Mouse (Mus musculus) stomach, postnatal 0 days (tissue): ENCODE data around the gene P2ry12. TPM values are rescaled to one million over a fixed set of nuclear protein-coding genes. Genes with fewer than 3 reads are reported as not detected.

ENCODE experiments used
- ATAC-seq: fragments of 200-750 bp; cut with Nextera tagmentation; 2 replicates; pipeline ENCODE4 v1.8.0; 2017; ENCODE audit not compliant: low FRiP score, low TSS enrichment
- DNase-seq: peaks from one replicate; pipeline ENCODE4 v3.0.0-alpha.2; 2016; ENCODE audit warnings: low spot score
- H3K27ac ChIP-seq: fragments of 300-500 bp; sonication (generic); replicated peaks from 2 replicates; pipeline ENCODE4 v1.5.1; 2014; ENCODE audit warnings: mild to moderate bottlenecking, control low read depth
- H3K27me3 ChIP-seq: fragments of 300-500 bp; sonication (generic); 2 replicates; pipeline ENCODE4 v1.6.1; 2014; ENCODE audit warnings: low read length; ENCODE audit not compliant: control insufficient read depth, insufficient read depth
- H3K36me3 ChIP-seq: fragments of 300-500 bp; sonication (generic); 2 replicates; pipeline ENCODE4 v1.6.1; 2014; ENCODE audit warnings: low read length, mixed read lengths; ENCODE audit not compliant: control insufficient read depth, insufficient read depth
- H3K4me1 ChIP-seq: fragments of 300-500 bp; sonication (generic); replicated peaks from 2 replicates; pipeline ENCODE4 v1.6.1; 2014; ENCODE audit warnings: antibody characterized with exemption; ENCODE audit not compliant: control insufficient read depth, insufficient read depth
- H3K4me2 ChIP-seq: fragments of 300-500 bp; sonication (generic); replicated peaks from 2 replicates; pipeline ENCODE4 v1.6.1; 2014; ENCODE audit warnings: low read depth, mild to moderate bottlenecking, control low read depth, moderate library complexity
- H3K4me3 ChIP-seq: fragments of 300-500 bp; sonication (generic); 2 replicates; pipeline ENCODE4 v1.5.1; 2014; ENCODE audit warnings: low read depth, low read length, control low read depth
- H3K9ac ChIP-seq: fragments of 300-500 bp; sonication (generic); 2 replicates; pipeline ENCODE4 v1.6.1; 2014; ENCODE audit warnings: mild to moderate bottlenecking, low read length, control low read depth, mixed read lengths
- H3K9me3 ChIP-seq: fragments of 300-500 bp; sonication (generic); 2 replicates; pipeline ENCODE4 v1.6.1; 2016; ENCODE audit warnings: low read length; ENCODE audit not compliant: control insufficient read depth
- CTCF ChIP-seq: IDR thresholded peaks from 2 replicates; pipeline ENCODE4 v1.5.1; 2016; ENCODE audit warnings: antibody characterized with exemption, low read depth, mild to moderate bottlenecking, moderate library complexity
- EP300 ChIP-seq: optimal IDR thresholded peaks from 2 replicates; pipeline ENCODE3; 2016; ENCODE audit warnings: antibody characterized with exemption
- whole genome bisulfite sequencing: fragments of 180-500 bp; shearing (Covaris S2); extraction: QIAGEN DNeasy Blood & Tissue Kit; methylation state at CpG from one replicate; pipeline ENCODE4 v1.1.7; 2014; 5-methylcytosine and 5-hydroxymethylcytosine counted together
- polyA plus RNA-seq: library from polyadenylated mRNA; unstranded; fragments of >200 nt; fragmentation: Nextera tagmentation; extraction: Ambion mirVana; gene quantifications from 2 replicates; pipeline ENCODE4 v1.2.1, GENCODE M21; 2015

Gene P2ry12
- polyA plus RNA-seq, 1 experiment from 2014 or later: 2.9 TPM

DNA sequence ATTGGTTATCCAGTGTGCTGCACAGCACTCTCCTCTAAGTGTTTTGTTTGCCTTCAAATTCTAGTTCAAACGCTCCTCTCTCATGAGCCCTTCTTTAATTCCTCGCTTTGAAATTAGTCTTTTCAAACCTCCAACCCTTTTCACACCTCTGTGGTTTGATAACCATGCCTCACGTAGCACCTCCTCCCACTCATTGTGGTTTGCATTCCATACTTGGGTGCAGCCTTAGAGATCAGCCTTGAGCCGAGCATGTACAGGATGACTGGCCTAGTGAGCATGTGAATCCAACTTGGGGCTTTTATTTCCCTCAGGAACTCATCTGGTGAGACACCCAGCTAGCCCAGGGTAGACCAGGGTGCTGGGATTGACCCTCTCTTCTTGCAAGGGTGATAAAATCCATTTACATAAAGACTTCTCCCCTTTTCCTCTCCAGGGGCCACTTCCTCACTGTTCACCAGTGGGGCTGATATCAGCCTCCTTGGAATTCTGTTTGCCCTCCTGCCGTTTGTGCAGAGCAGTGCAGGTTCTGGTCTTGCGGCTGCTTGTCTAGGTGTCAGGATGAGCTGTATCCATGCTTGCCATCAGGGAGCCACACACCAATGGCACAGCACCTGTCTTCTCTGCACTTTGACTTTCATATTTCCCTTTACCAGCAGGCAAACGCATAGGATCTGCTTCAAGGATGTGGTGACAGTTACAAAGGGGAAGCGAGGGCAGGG lies 58.7 kb downstream of the P2ry12 start:
- no peaks in the 10 kb centered on the region for H3K4me1 ChIP-seq
- H3K27me3 ChIP-seq: no peaks in the 10 kb centered on the region
- no peak overlapping the region for H3K9ac ChIP-seq
- TF ChIP-seq CTCF: 0 out of 2 replicates have a peak, but pooled peaks have one; percentile 6
- TF ChIP-seq EP300: no peak
- H3K9me3 ChIP-seq: no peaks in the 10 kb centered on the region
- H3K27ac ChIP-seq: peak overlapping the region; percentile 73
- H3K4me2 ChIP-seq: no peak overlapping the region
- ATAC-seq (peak; percentile 93), DNase-seq (peak; percentile 41)
- H3K4me3 ChIP-seq: no peak overlapping the region
- 57% methylated on average over 8 of the region's 8 CpGs for WGBS
- no peaks in the 10 kb centered on the region for H3K36me3 ChIP-seq

- DNase-seq (no peak), ATAC-seq (no peak)
- Histone ChIP-seq H3K9ac (no peak overlapping the region), H3K27ac (0 out of 2 replicates have a peak overlapping the region, but pooled peaks have one; percentile 59), H3K36me3 (no peaks in the 10 kb centered on the region), H3K4me3 (no peak overlapping the region), H3K4me1 (no peaks in the 10 kb centered on the region), H3K9me3 (no peaks in the 10 kb centered on the region), H3K4me2 (no peak overlapping the region), H3K27me3 (no peaks in the 10 kb centered on the region)
- 60% methylated on average over 4 of the region's 4 CpGs for WGBS
- no peak for TF ChIP-seq EP300
- TF ChIP-seq CTCF: no peak
Measured at GRCm38 (mm10) chr3:59197329-59197948, 65.2 kb downstream of the P2ry12 start.

DNA sequence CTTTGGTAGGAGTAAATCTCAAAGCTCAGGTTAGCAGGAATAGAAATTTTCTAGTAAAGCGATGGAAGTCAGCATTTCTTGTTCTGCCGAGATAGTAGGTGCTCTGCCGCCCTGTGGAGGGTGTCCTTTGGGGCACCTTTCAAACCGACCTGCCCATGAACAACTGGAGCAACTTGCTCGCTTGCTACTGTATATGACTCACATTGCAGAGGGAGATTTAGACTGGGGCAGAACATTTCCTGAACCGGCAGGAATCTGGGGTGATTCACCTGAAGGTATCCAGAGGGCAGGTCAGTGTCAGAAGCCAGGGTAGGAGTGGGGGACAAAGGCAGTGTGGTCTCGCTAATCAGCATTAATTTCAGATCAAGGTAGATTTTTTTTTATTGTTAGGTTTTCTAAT lies 67.7 kb downstream of the P2ry12 start, which contains the start of gene Gpr87:
Gene Gpr87, minus strand, starts transcription at position 167 of the 400 bp plus-strand sequence.
- Histone ChIP-seq H3K4me1 (no peaks in the 10 kb centered on the region), H3K9me3 (no peaks in the 10 kb centered on the region), H3K9ac (peak within 1 kb of the TSS; percentile 41), H3K27ac (peak within 1 kb of the TSS; percentile 82), H3K27me3 (no peaks in the 10 kb centered on the region), H3K36me3 (no peaks in the 10 kb centered on the region), H3K4me2 (no peak within 1 kb of the TSS), H3K4me3 (peak within 1 kb of the TSS; percentile 24)
- 63% methylated on average over 7 of the region's 7 CpGs for WGBS
- DNase-seq (no peak), ATAC-seq (no peak; the same call in 1 of the 2 replicates)
- no peak; the same call in 1 of the 2 replicates for TF ChIP-seq CTCF
- peak; percentile 54 for TF ChIP-seq EP300

DNA sequence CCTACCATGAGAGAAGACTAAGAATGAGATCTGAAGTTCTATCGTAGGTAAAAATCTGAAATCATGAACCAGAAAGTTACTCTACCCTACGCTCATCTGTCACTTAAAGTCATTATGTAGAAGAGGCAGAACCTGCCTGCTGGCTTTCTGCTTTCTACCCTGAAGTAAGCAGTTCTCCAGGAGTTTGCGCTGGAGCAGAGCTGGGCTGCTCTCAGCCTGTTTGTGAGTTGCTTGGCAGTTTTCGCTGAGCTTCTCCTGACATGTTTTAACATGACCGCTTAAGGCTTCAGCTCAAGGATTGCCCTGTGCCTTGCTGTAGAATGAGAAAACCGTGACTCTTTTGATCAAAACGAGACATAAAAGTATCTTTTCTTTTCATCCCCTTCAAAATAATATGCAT lies 68.6 kb downstream of the P2ry12 start:
- H3K36me3 ChIP-seq: no peaks in the 10 kb centered on the region
- ATAC-seq: no peak
- peak overlapping the region; percentile 24 for H3K4me3 ChIP-seq
- WGBS: 73% methylated on average over 7 of the region's 7 CpGs
- no peaks in the 10 kb centered on the region for H3K27me3 ChIP-seq
- no peak overlapping the region for H3K4me2 ChIP-seq
- TF ChIP-seq EP300 (no peak), CTCF (no peak)
- DNase-seq: no peak
- no peaks in the 10 kb centered on the region for H3K4me1 ChIP-seq
- peak overlapping the region; percentile 41; the same call in 1 of the 2 replicates for H3K9ac ChIP-seq
- no peaks in the 10 kb centered on the region for H3K9me3 ChIP-seq
- H3K27ac ChIP-seq: peak overlapping the region; percentile 82

DNA sequence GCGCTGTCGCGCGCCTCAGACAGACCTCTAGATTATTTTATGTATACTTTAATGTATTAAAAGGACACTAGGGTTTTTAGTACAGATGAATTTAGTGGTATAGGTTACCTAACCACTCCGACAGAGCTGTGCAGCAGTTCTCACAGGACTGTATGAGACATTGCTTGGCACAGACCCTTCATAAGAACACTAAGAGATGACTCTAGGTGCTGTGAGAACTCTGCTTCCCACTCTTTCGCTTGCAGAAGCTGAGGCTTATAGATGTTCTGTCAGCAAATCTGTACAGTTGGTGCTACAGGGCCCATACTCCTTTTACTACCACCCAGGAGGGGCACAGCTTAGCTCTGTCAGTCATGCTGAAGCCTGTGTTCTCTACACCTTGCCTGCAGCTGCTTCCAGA lies 71.0 kb downstream of the P2ry12 start:
- DNase-seq: no peak
- TF ChIP-seq CTCF: no peak
- no peaks in the 10 kb centered on the region for H3K9me3 ChIP-seq
- 0 out of 2 replicates have a peak overlapping the region, but pooled peaks have one; percentile 24 for H3K27ac ChIP-seq
- WGBS: 93% methylated on average over 6 of the region's 6 CpGs
- no peaks in the 10 kb centered on the region for H3K4me1 ChIP-seq
- ATAC-seq: no peak
- no peaks in the 10 kb centered on the region for H3K27me3 ChIP-seq
- H3K36me3 ChIP-seq: no peaks in the 10 kb centered on the region
- H3K4me2 ChIP-seq: peak overlapping the region; percentile 34; the same call in 1 of the 2 replicates
- H3K4me3 ChIP-seq: no peak overlapping the region
- H3K9ac ChIP-seq: no peak overlapping the region

DNA sequence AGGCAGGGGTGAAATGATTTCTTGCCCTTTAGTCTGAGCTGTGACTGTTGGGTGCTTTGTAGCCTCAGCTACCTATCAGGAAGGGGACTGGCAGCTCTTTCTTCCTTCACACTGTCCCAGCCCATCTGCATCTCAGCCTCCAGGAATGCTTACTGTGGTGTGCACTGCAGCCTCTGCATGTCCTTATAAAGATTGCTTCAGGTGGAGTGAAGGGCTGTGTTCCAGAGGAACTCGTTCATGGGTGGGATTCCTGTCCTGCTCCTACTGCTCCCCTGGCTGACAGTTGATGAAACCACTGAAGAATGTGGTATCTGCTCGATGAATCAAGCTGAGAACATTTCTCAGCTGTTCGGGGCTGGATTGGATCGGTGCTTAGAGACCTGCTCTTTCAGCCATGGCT lies 75.3 kb downstream of the P2ry12 start:
- no peak for ATAC-seq
- 65% methylated on average over 4 of the region's 4 CpGs for WGBS
- H3K4me3 ChIP-seq: no peak overlapping the region
- H3K9ac ChIP-seq: no peak overlapping the region
- no peaks in the 10 kb centered on the region for H3K4me1 ChIP-seq
- H3K27ac ChIP-seq: 0 out of 2 replicates have a peak overlapping the region, but pooled peaks have one; percentile 13
- no peak overlapping the region for H3K4me2 ChIP-seq
- TF ChIP-seq CTCF: no peak
- TF ChIP-seq EP300: no peak
- no peaks in the 10 kb centered on the region for H3K36me3 ChIP-seq
- no peaks in the 10 kb centered on the region for H3K27me3 ChIP-seq
- no peak for DNase-seq
- no peaks in the 10 kb centered on the region for H3K9me3 ChIP-seq
